Mouse (Mus musculus) myocyte (in vitro differentiated cells): ENCODE data around the gene Kank2. TPM values are rescaled to one million over a fixed set of nuclear protein-coding genes. Genes with fewer than 3 reads are reported as not detected.

ENCODE experiments used
- H3K27me3 ChIP-seq: one replicate; pipeline ENCODE4 v1.6.1; 2011; ENCODE audit not compliant: control insufficient read depth, insufficient read depth, insufficient read length
- H3K36me3 ChIP-seq: one replicate; pipeline ENCODE4 v1.6.1; 2011; ENCODE audit not compliant: control insufficient read depth, insufficient read depth
- H3K4me2 ChIP-seq: one replicate; pipeline ENCODE4 v1.6.1; 2011; ENCODE audit warnings: low read depth, control low read depth
- H3K4me3 ChIP-seq: one replicate; pipeline ENCODE4 v1.5.1; 2011; ENCODE audit warnings: mild to moderate bottlenecking, control low read depth, moderate library complexity
- H3K79me2 ChIP-seq: one replicate; pipeline ENCODE4 v1.6.1; 2011; ENCODE audit not compliant: control insufficient read depth, insufficient read depth
- H3ac ChIP-seq: one replicate; pipeline ENCODE4 v1.6.1; 2011; ENCODE audit not compliant: control insufficient read depth, insufficient read length
- CEBPB ChIP-seq: IDR thresholded peaks from 2 replicates; pipeline ENCODE4 v1.6.1; 2011; ENCODE audit warnings: mild to moderate bottlenecking, moderate library complexity; ENCODE audit not compliant: poor library complexity, insufficient read depth, severe bottlenecking
- E2F4 ChIP-seq: IDR thresholded peaks from one replicate; pipeline ENCODE4 v1.6.1; 2011; ENCODE audit warnings: mild to moderate bottlenecking, control low read depth, moderate library complexity; ENCODE audit not compliant: insufficient read depth
- MAX ChIP-seq: IDR thresholded peaks from one replicate; pipeline ENCODE4 v1.6.1; 2011; ENCODE audit warnings: low read depth, mild to moderate bottlenecking, control low read depth
- MYOD1 ChIP-seq, 3 experiments: IDR thresholded peaks; one replicate each; pipeline ENCODE4 v1.6.1; 2011; ENCODE audit warnings: control low read depth in 2 of 3, low read depth in 2 of 3, mild to moderate bottlenecking in 2 of 3, moderate library complexity in 1 of 3; ENCODE audit not compliant: insufficient read length in 2 of 3, control insufficient read depth in 1 of 3
- MYOG ChIP-seq, 3 experiments: IDR thresholded peaks; one replicate each; pipeline ENCODE4 v1.6.1; 2011; ENCODE audit warnings: control low read depth in 2 of 3, low read depth in 2 of 3, mild to moderate bottlenecking in 2 of 3; ENCODE audit not compliant: insufficient read length in 2 of 3, control insufficient read depth in 1 of 3, insufficient read depth in 1 of 3
- POLR2A ChIP-seq: IDR thresholded peaks from one replicate; pipeline ENCODE4 v1.6.1; 2011; ENCODE audit warnings: low read depth, mild to moderate bottlenecking, control low read depth, moderate library complexity; ENCODE audit not compliant: insufficient read length
- POLR2AphosphoS2 ChIP-seq: IDR thresholded peaks from one replicate; pipeline ENCODE4 v1.6.1; 2011; ENCODE audit warnings: low read depth, control low read depth; ENCODE audit not compliant: insufficient read length
- REST ChIP-seq: IDR thresholded peaks from one replicate; pipeline ENCODE4 v1.6.1; 2011; ENCODE audit warnings: mild to moderate bottlenecking, control low read depth, moderate library complexity; ENCODE audit not compliant: insufficient read depth, insufficient read length
- SRF ChIP-seq: IDR thresholded peaks from one replicate; pipeline ENCODE4 v1.6.1; 2011; ENCODE audit warnings: low read depth; ENCODE audit not compliant: control insufficient read depth, insufficient read length
- TCF12 ChIP-seq: IDR thresholded peaks from one replicate; pipeline ENCODE4 v1.6.1; 2011; ENCODE audit warnings: mild to moderate bottlenecking, control low read depth; ENCODE audit not compliant: poor library complexity, insufficient read depth, severe bottlenecking
- TCF3 ChIP-seq: IDR thresholded peaks from one replicate; pipeline ENCODE4 v1.6.1; 2011; ENCODE audit warnings: low read depth, control low read depth; ENCODE audit not compliant: insufficient read length
- USF1 ChIP-seq: IDR thresholded peaks from one replicate; pipeline ENCODE4 v1.6.1; 2011; ENCODE audit warnings: low read depth, mild to moderate bottlenecking, control low read depth, moderate library complexity
- polyA plus RNA-seq: library from polyadenylated mRNA; unstranded; fragments of >200 nt; fragmentation: generic; extraction: Trizol; gene quantifications from one replicate; pipeline ENCODE4 v1.2.1, GENCODE M21; 2012; ENCODE audit warnings: missing spikeins

Gene Kank2
- polyA plus RNA-seq, 1 experiment = 49.4 TPM

- Histone ChIP-seq H3K36me3 (peaks cover 5% of the 10 kb centered on the region), H3K27me3 (no peaks in the 10 kb centered on the region), H3K79me2 (no peaks in the 10 kb centered on the region), H3ac (no peak overlapping the region), H3K4me3 (no peak overlapping the region), H3K4me2 (no peak overlapping the region)
- TF ChIP-seq MAX (no peak), POLR2A (no peak), SRF (no peak), USF1 (no peak), TCF12 (no peak), E2F4 (no peak), MYOD1 (IDR thresholded peaks at IDR 0.05; ENCODE audit: control insufficient read depth in 1 of 3, insufficient read length in 2 of 3, low read depth in 2 of 3) (no peak), POLR2AphosphoS2 (no peak), REST (no peak), MYOG (IDR thresholded peaks at IDR 0.05; ENCODE audit: control insufficient read depth in 1 of 3, insufficient read depth in 1 of 3, insufficient read length in 2 of 3, low read depth in 2 of 3) (no peak), TCF3 (no peak), CEBPB (no peak)
Measured at GRCm38 (mm10) chr9:21818561-21818960, 20.0 kb upstream of the Kank2 start.

DNA sequence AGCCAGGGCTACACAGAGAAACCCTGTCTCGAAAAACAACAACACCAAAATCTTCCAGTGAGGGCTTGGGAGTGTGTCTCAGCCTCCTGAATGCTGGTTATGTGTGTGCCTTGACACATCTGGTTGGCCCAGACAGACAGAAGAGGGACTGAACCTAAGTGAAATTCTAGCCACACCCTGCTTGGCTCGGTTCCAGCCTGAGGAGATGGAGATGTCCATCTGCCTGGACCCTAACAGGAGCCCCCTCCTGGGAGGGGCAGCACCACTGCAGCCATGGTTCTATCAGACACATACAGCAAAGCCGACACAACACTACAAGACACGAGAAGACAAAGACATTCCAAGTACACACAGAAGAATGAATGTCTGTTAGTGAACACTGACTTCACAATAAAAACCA is 19.6 kb upstream of the Kank2 start:
- H3K4me2 ChIP-seq = no peak overlapping the region
- no peak overlapping the region for H3ac ChIP-seq
- peaks cover 5% of the 10 kb centered on the region for H3K36me3 ChIP-seq
- no peaks in the 10 kb centered on the region for H3K27me3 ChIP-seq
- TF ChIP-seq TCF3 (no peak), SRF (no peak), MYOG (IDR thresholded peaks at IDR 0.05; ENCODE audit: control insufficient read depth in 1 of 3, insufficient read depth in 1 of 3, insufficient read length in 2 of 3, low read depth in 2 of 3) (no peak), E2F4 (no peak), CEBPB (no peak), TCF12 (no peak), REST (no peak), POLR2AphosphoS2 (no peak), MYOD1 (IDR thresholded peaks at IDR 0.05; ENCODE audit: control insufficient read depth in 1 of 3, insufficient read length in 2 of 3, low read depth in 2 of 3) (no peak), USF1 (no peak), POLR2A (no peak), MAX (no peak)
- H3K79me2 ChIP-seq = no peaks in the 10 kb centered on the region
- no peak overlapping the region for H3K4me3 ChIP-seq

GRCm38 (mm10) chr9:21816716-21817305 is 18.3 kb upstream of the Kank2 start:
- Histone ChIP-seq H3ac (no peak overlapping the region), H3K36me3 (peaks cover 5% of the 10 kb centered on the region)

DNA sequence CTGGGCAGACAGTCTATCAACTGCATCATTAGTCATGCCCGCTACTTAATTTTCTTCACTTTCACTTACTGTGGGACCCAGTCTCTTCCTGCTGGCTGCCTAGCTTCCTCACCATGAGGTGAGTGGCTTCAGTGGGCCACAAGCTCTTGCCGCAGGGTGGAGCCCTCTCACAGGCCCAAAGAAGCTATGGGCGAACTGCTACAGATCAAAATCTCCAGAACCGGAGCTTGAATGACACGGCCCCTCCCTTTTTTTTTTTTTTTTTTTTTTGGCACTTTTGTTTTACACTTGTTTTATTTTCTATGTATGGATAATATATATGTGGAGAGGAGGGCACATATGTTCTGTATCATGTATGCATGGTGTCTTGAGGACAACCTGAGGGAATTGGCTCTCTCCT is 12.6 kb upstream of the Kank2 start:
- Histone ChIP-seq H3K27me3 (no peaks in the 10 kb centered on the region), H3K4me3 (no peak overlapping the region), H3K36me3 (peaks cover 5% of the 10 kb centered on the region), H3K4me2 (no peak overlapping the region), H3K79me2 (no peaks in the 10 kb centered on the region), H3ac (no peak overlapping the region)
- TF ChIP-seq MYOD1 (IDR thresholded peaks at IDR 0.05; ENCODE audit: control insufficient read depth in 1 of 3, insufficient read length in 2 of 3, low read depth in 2 of 3) (no peak), POLR2AphosphoS2 (no peak), SRF (no peak), TCF3 (no peak), MAX (no peak), E2F4 (no peak), USF1 (no peak), MYOG (IDR thresholded peaks at IDR 0.05; ENCODE audit: control insufficient read depth in 1 of 3, insufficient read depth in 1 of 3, insufficient read length in 2 of 3, low read depth in 2 of 3) (no peak), REST (no peak), CEBPB (no peak), POLR2A (no peak), TCF12 (no peak)

More at GRCm38 (mm10) chr9:21816716-21817305, 18.3 kb upstream of the Kank2 start:
- no peak for TF ChIP-seq TCF12
- Histone ChIP-seq H3K27me3 (no peaks in the 10 kb centered on the region), H3K4me2 (no peak overlapping the region), H3K79me2 (no peaks in the 10 kb centered on the region), H3K4me3 (no peak overlapping the region)

GRCm38 (mm10) chr9:21808561-21808960 is 10.0 kb upstream of the Kank2 start:
- Histone ChIP-seq H3K36me3 (no peaks in the 10 kb centered on the region), H3K4me2 (no peak overlapping the region), H3ac (no peak overlapping the region), H3K27me3 (no peaks in the 10 kb centered on the region), H3K4me3 (no peak overlapping the region), H3K79me2 (no peaks in the 10 kb centered on the region)
- no peak for TF ChIP-seq MAX
- TF ChIP-seq POLR2A = no peak
- TF ChIP-seq E2F4 = no peak
- no peak for TF ChIP-seq TCF12
- no peak for TF ChIP-seq MYOG (IDR thresholded peaks at IDR 0.05; ENCODE audit: control insufficient read depth in 1 of 3, insufficient read depth in 1 of 3, insufficient read length in 2 of 3, low read depth in 2 of 3)
- TF ChIP-seq TCF3 = no peak
- no peak for TF ChIP-seq REST
- TF ChIP-seq USF1 = no peak
- TF ChIP-seq POLR2AphosphoS2 = no peak
- TF ChIP-seq CEBPB = no peak
